Mouse (Mus musculus): ENCODE data around the gene Tmem82.

Gene Tmem82

DNA sequence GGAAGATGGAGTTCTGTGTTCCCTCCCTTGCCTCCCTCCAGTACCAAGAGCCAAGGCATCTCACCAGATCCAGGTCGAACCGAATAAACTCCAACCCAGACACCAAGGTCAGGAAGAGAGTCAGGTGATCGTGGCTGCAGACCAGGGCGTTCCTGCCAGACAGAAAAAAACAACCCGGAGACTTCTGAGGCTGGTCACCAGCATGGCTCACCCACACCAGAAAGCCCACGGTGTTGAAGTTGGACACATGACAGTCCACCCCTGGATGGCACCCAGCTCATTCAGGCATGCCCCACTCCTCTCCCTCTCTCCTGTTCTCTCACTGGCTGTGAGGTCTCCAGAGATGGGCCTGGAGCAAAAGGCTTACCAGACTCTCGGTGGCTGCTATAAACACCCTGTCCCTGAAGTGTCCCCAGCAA lies 22.9 kb upstream of the Tmem82 start:
- no peak for DNase-seq (ENCODE audit: low spot score)

DNA sequence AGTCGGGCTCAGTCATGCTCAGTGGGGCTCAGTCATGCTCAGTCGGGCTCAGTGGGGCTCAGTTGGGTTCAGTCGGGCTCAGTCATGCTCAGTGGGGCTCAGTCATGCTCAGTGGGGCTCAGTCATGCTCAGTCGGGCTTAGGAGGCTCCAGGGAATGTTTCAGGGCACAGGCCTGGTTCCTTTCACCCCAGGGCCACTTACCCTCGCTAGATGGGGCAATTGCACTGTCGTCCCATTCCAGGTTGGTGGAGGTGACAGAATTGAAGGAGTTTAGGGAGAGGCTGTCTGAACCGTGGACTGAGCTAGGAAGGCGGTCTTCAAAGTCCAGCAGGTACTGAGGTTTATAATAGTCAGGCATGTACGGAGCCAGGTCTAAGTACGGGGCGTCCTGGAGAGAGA lies 21.0 kb upstream of the Tmem82 start:
- no peak for DNase-seq (ENCODE audit: low spot score)

DNA sequence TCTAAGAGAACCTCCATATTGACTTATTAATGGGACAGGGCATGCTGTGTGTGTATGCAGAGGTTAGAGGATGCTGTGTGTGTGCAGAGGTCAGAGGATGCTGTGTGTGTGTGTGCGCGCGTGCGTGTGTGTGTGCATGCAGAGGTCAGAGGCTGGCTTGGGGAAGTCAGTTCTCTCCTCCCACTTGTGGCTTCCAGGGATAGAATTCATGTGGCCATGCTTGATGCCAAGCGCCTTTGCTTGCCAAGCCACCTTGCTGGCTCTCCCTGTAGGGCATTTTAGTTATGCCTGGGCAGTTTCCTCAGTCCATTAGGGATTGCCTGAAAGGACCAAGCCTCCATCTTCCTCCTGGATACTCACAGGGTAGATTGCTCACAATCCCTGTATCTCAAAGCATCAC lies 18.3 kb upstream of the Tmem82 start:
- DNase-seq (ENCODE audit: low spot score) = no peak

DNA sequence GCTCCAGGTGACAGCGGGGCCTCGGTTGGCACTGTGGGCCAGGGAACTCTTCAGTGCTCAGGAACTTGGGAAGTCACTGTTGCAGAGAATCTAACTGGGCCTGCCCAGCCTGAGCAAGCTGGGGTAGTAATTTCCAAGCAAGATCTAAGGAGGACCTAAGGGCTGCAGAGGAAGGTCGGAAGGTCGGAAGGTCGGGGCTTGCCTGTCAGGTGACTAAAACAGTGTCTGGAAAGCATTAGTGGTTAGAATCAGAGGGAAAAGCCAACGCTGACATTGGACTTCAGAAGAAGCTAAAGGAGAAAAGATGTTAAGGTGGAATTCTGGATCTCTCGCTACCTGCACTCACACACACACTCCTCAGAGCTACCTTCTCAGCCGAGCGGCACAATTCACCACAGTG lies 17.6 kb upstream of the Tmem82 start:
- DNase-seq (ENCODE audit: low spot score) = no peak

DNA sequence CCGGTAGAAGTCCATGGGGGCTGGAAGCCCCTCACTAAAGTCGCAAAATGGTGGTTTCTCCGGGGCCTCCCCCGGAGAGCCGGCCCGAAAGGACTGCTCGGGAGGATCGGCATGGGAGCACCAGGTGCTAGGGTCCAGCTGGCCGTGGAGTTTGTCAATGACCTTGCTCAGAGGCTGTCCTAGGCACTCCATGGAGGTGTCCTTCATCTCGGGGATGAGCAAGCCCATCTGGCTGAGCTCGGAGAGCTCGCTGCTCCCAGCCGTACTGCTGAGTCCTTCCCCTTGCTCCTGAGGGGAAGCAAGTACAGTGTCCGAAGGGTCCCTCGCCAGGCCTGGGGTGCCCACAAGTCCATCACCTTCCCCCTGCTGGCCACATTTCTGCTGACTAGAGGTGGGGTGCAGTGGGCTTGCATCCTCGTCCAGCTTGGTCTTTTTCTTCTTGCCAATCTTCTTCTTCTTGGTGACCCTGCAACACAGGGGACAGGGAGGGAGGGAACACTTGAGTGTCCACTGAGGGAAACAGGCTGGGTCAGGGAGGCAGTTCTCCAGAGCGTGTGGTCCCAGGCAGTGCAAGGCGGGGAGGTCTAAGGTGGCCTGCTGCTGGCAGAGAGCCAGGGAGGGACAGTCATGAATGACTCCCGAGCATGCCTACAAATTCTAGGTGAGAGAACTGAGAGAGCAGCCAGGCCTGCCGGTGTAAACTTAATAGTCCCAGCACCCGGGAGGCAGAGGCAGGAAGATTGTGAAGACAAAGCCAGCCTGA lies 13.9 kb upstream of the Tmem82 start:
- no peak for DNase-seq (ENCODE audit: low spot score)

DNA sequence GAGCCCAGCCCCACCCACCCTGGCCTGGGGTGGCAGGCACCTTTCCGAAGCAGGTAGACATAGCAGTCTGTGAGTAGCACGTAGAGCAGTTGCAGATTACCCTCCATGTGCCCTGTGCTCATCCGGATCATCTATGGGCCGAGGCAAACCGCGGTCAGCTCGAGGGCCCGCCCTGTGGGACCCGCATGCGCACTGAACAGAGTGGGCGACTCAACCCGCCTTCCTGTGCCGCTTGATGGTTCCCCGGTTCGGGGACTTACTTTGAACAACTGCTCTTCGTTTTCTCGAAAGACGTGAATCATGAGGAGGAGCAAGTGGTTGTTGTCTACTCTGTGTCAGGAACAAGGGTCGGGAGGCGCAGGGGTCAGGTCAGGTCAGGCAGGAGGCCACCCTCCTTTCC lies 12.8 kb upstream of the Tmem82 start:
- no peak for DNase-seq (ENCODE audit: low spot score)

DNA sequence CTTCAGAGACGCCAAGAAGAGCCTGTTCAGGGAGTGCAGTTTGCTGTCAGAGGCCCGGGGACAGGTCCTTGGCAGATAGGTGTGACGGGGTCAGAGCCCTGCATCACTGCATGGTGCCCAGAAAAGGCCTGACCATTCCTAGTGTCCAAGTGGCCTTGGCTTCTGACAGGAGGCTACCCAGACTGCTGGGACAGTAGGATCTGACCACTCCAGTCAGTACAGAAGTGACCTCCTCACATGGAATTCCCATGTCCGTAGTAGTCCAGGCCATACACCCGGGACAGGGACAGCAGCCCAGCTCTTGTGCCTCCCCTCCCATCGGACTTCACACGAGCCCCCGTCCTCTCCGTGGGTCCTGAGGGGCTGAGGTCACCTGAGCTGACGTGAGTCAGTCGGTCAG lies 11.6 kb upstream of the Tmem82 start:
- DNase-seq (ENCODE audit: low spot score) = no peak

DNA sequence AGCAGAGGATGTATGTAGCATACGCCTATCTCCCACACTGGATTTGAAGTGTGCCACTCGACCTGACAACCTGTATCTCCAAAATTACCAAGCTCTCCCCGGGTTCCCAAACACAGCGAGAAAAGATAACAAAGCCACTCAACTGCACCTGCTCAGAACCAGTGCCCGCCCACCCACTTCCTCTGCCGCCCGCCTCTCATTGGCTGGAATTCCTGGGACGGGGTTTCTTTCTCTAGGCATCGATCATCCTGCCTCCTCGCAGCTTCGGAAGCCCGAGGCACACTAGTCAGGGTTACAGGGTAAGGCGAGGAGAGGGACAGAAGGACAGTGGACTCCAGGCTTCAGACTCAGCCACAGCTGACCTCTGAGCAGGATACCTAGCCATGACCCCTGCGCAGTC lies 10.2 kb upstream of the Tmem82 start:
- DNase-seq (ENCODE audit: low spot score) = no peak

DNA sequence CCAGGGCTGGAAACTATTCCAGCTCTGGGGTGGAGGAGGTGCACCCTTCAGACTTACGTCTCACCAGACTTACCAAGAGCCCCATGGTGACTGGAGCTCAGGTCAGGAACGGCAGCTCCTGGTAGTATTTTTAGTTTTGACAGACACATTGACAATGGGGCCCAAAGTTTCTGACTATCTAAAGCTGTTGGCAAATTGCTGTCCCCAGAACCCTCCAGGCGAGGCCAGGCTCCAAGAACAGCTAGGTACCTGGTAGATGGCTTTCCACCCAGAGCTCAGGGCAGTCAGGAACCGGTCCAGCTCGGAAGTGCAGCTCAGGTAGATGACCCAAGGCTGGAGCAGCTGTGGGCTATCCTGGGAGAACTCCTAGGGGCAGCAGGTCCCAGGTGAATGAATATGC lies 9.1 kb upstream of the Tmem82 start:
- no peak for DNase-seq (ENCODE audit: low spot score)

DNA sequence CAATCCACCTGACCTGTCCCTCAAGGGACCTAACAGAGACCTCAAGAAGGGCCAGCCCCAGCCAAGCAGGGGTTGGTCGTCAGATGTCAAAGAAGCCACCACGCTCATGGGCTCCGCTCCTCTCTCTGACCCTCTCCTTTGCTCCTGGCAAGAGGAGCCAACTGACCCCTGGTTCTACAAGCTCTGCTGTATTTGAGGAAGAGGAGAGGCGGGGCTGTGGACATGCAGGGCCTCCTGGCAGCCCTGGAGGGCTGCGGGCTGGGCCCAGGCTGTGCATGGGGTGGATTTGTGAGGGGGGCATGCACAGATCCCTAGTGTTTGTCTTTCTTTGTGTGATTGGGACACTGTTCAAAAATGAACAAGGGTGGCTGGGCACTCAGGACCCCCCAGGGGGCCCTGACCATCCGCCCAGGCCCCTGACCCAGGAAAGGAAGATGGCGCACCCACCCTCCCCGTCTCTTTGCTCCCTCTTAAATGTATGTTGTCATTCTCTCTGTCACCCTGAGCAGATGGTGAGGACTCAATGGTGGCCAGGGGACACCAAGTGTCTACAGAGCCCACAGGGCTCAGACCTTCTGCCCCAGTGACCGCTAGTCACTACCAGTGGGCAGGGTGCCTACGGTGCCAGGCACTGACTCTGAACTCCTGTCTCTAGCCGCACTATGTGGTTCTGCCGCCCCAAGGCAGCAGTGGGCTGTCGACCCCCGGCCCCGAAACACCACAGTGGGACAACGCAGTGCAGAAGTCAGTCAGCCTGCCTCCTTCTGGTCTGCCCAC lies 7.5 kb upstream of the Tmem82 start:
- DNase-seq (ENCODE audit: low spot score) = no peak

DNA sequence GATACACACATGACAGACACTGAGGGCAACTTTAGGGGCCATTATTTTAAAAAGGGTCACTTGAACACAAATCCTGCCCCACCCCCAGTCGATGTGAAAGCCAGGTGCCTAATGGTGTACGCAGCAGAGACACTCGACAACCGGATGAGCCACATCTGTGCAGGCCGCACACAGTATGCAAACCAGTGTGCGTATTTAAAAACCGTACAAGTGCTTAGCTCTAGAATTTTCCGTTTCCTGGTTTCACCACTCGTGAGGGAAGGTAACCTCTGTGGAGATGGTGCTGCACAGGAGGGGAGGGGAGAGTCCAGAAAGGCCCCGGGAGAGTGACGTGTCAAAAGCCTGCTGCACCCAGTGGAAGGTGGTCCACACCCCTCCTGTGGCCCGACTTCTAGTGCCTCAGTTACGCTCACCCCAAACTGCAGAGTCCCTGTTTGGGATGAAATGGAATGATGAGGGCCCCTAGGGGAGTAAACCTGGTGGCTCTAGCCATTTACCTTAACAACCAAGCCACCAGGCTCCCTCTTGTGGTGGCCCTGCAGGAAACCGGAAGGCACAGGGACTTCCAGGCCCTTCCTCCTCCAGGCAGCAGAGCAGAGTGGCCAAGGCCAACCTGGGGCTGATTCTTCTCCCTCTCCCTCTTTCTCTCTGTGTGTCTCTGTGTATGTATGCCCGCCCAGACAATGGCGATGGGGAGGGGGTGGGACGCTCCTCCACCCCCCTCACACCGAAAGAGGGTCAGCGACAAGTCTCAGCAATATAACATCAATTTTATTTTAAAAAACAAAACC lies 6.7 kb upstream of the Tmem82 start:
- no peak for DNase-seq (ENCODE audit: low spot score)

DNA sequence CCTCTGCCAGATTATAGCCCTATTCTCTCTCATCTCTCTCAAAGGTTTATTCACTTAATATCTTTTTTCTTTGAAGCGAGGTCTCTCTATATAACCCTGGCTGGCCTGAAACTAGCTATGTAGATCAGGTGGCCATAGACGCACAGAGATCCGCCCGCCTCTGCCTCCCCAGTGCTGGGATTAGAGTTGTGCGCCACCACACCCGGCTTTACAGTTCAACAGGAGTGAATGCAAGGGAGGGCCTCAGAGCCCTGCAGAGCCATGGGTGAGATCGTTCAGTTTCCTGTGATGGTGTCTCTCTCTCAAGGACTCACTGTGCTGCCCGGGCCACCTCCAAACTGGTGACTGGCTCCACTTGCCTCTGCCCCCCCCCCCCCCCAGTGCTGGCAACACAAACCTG lies 5.7 kb upstream of the Tmem82 start:
- no peak for DNase-seq (ENCODE audit: low spot score)

DNA sequence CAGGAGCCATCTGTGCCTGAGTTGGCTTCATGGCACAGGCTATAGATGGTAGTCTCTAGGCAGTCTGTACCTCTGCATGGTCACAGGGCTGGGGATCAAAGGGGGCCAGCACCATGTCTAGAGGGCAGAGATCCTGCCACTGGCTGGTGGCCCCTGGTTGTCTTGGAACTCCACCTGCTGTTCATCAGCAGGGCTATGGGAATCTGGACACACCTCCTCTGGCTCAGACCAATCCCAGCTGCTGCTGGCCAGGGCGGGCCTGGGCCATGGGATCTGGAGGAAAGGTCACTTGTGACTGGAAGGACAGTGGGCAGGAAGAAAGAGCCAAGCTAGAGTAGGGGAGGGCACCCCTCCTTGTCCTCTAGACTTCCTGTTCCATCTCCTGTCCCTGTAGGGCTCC lies 5.2 kb upstream of the Tmem82 start, which contains the start of gene Slc25a34:
Gene Slc25a34, minus strand, starts transcription at position 156 of the 400 bp plus-strand sequence.
- no peak for DNase-seq (ENCODE audit: low spot score)

DNA sequence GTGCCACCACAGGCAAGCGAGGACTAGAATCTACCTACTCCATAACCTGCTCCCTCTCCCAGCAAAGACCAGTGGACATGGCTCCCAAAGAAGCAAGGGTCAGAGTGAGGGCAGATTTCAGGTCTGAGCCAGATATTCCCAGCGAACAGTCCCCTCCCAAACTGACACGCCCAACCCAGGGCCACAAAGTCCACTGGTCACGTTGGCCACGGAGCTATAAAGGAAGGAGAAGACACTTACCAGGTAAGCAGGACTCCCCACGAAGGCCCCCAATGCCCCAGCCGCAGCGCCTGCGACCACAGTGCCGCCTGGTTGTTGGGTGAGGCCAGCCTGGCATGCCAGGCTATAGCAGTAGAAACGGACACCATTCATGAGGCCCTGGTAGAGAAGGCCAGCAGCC lies 4.6 kb upstream of the Tmem82 start:
- no peak for DNase-seq (ENCODE audit: low spot score)

DNA sequence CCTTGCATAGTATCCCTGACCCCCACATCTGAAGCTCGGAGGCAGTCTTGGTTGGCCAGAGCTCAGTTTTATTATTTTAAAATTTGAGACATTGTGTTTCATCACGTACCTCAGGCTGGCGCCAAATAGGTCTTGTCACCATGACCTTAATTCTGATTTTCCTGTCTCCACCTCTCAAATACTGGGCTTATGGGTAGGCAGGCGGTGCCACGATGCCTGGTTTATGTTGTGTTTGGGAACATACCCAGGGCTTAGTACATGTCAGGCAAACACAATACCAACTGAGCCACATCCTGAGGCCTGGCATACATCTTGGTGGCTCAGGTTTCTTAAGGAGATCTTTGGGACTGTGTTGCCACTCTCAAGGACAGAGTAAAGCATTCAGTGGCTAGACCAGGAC lies 4.1 kb upstream of the Tmem82 start:
- no peak for DNase-seq (ENCODE audit: low spot score)

DNA sequence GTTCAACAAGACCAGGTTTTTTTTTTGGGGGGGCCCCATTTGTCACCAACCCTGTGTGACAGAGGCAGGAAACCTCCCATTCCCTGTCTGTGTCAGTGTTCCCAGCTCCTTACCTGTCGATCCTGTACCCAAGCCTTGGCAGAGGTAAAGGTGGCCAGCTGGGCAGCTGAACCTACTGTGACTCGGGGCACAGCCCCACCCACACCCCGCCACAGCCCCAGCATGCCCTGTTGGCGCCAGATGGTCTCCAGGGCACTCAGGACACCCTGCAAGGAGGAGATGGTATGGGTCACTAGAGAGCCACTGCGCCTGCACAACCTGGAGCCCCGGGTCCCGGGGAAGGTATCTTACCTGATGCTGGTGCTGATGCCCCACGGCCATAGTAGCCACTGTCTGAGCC lies 3.7 kb upstream of the Tmem82 start:
- DNase-seq (ENCODE audit: low spot score) = no peak

DNA sequence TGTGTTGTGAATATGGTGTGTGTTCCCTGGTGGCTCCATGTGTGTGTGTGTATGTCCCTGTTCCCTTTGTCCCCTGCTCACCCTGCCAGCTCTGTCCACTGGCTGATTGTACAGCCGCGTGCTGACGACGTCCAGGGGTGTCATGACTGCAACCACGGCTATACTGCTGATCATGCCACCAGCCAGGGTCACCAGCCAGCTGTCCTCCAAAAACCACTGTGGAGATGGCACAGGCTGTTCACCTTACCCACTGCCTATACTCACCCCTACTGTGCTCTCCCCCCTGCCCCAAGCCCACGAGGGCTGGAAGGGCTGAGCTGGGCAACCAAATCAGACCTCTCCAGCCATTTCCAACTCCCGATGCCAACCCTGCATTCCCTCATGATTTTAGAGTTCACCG lies 2.9 kb upstream of the Tmem82 start:
- no peak for DNase-seq (ENCODE audit: low spot score)

DNA sequence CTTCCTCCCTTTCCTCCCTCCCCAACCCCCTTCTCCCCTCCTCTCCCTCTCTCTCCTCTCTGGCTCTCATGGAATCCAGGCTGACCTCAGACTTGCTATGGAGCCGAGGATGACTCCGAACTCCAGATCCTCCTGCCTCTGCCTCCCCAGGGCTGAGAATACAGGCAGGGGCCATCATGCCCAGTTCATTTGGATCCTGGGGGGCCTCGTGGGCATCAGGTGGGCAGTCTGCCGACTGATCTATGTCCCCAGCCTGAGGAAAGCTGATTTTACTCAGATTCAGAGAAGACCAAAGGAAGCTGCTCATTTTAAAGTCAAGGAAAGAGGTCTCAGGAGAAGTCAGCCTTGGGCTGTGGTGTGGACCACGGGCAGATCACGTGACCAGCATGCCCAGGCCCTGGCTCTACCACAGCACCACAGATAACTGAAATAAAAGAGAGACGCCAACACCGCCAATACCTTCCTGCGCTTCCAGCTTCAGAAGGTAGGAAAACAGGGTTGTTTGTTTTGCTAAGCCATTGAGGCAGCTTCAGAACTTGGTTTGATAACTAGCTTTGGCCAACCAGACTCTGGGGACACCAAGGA lies 958 bp upstream of the Tmem82 start:
- no peak for DNase-seq (ENCODE audit: low spot score)

DNA sequence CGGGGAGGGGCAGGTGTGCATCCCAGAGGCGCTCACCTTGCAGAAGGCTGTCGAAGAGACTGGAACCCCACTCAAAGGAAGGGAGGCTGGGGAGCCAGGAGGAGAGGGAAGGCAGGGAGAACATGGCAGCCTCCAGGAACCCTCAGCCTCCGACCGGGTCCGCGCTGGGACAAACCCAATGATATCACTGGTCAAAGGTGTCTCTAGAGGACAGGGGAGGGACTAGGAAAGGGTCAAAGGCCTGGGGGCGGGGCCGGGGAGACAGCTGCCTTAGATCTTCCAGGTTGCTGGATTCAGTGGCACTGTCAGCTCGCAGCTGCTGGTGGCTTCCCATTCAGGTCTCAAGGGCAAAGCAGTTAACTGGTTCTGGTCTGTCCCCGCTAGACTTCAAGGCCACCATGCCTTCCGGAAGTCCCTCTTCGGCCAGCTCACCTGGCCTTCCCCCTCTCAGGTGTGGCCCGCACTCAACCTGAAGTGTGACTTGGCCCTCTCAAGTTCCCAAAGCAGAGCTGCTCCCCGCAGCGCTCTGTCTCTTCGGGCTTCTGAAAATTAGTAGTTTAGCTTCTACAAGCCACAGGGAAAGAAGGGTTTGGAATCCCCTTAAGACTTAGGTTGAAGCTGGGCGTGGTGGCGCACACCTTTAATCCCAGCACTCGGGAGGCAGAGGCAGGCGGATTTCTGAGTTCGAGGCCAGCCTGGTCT lies 419 bp downstream of the Tmem82 start:
- DNase-seq (ENCODE audit: low spot score) = no peak

DNA sequence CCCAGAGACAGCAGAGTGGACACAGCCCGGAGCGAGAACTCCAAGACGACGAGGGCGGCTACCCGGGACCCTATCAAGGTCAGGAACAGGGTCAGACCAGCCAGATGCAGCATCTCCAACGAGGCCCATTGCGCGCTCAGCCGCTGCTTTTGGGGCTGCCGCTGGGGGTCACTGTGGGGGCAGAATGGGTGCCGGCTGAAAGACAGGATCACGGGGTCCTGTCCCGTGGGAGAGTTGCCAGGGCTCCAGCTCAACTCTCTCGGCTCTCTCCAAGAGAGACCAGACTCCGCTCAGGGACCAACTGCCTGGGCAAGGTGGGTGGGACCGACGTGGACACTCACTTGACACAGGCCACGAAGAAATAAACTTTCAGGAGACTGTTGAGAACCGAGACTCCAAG lies 1.1 kb downstream of the Tmem82 start:
- no peak for DNase-seq (ENCODE audit: low spot score)

DNA sequence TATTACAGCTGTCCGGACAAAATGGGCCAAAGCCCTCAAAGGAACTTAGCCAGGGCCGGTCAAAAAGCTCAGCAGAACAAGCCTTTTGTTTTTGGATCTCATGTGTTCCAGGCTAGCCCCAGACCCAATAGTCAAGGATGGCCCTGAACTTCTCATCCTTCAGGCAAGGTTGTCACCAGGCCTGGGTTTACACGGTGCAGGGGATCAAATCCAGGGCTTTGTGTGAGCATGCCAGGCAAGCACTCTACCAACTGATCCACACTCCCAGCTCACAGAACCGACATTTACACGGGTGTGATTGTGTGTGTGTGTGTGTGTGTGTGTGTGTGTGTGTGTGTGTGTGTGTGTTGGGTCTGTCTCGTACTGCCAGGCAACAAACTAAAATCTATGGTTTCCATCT lies 1.6 kb downstream of the Tmem82 start:
- DNase-seq (ENCODE audit: low spot score) = no peak

DNA sequence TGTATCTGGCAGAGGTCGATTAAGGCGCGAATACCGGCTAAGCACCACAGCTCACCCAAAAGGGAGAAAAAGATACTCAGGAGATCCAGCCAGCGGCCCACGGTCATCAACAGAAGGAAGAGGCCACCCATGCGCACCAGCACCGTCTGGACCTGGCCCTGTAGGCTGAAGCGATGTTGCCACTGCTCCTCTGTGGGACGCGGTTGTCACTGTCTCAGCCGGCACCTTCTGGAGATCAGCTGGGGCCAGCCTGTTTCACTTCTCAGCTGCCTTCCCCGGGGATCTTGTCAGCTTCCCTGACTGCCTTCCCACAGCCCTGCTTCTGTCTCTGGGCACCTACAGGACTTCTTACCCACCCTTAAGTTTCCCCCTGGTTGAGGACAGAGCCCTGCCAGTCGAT lies 3.5 kb downstream of the Tmem82 start:
- DNase-seq (ENCODE audit: low spot score) = no peak

Measured in ovary, postnatal 10 days (tissue).